Mouse (Mus musculus) olfactory bulb, adult 2 months (tissue): ENCODE results near the gene Osbpl6.

Experiments
- CTCF ChIP-seq: fragments of 200-500 bp; IDR thresholded peaks from 2 replicates; pipeline ENCODE4 v1.5.1; 2012; ENCODE audit warnings: low read depth, mild to moderate bottlenecking, low read length, moderate library complexity; ENCODE audit not compliant: insufficient read depth
- POLR2A ChIP-seq: fragments of 200-500 bp; IDR thresholded peaks from 2 replicates; pipeline ENCODE4 v1.6.1; 2012; ENCODE audit warnings: mild to moderate bottlenecking, low read depth, low read length, moderate library complexity; ENCODE audit not compliant: insufficient read depth

- TF ChIP-seq CTCF (no peak), POLR2A (no peak)
Observed at GRCm38 (mm10) chr2:76488764-76489163, 82.5 kb downstream of the Osbpl6 start.
